ENCODE assay signal across 7 mouse cellular contexts in the genomic region with DNA sequence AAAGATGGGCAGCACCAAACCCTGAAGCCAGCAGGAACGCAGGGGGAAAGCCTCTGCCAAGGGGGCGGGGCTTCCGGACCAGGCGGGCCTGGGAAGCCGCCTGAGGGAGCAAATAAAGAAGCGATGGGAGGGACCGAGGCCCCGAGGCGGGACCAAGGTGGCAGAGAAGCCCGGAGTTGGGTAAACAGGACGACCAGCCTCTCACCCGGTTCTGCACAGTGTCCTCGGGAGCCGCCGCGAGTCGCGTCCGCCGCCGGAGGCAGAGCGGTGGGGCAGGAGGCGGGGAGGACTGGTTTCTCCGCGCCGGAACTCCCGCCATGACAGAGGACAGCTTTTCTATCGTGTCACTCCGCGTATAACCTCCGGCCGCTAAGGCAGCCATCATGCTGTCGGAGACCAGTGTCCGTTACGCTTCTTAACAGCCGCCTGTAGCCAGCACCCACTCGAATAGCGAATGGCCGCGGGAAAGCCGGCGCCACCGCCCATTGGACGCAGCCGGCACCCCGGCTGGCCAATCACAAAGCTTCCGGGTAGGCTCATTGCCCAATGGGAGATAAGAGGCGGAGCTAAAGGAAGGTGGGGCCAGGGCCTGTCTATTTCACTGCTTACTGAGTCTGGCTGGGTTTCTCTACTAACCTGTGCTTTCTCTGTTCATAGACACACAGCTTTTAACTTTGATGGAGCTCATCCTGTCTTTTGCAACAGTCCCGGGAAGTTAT. TPM values are rescaled to one million over a fixed set of nuclear protein-coding genes. Genes with fewer than 3 reads are reported as not detected.
DNase-seq lines count a peak whose midpoint lies in the region; ATAC-seq lines count a peak whose summit lies in the region.

A gene (plus strand): TSS at position 144 of the 719 bp plus-strand sequence.
A gene (minus strand): TSS at position 469 of the 719 bp plus-strand sequence.

- H3K4me1 ChIP-seq in embryonic facial prominence, embryonic 11.5 days (ENCODE audit: control insufficient read depth, insufficient read depth, low read length): no peaks in the 10 kb centered on the region
- H3K4me1 ChIP-seq in limb, embryonic 10.5 days: peaks cover 19% of the 10 kb centered on the region
- peaks cover 19% of the 10 kb centered on the region for H3K4me1 ChIP-seq in midbrain, embryonic 13.5 days (replicated peaks)

- peak within 1 kb of the TSS; percentile 90 for H3K27ac ChIP-seq in embryonic facial prominence, embryonic 11.5 days (replicated peaks; ENCODE audit: low read depth, low read length)
- peak within 1 kb of the TSS; percentile 88 for H3K27ac ChIP-seq in limb, embryonic 10.5 days
- peak within 1 kb of the TSS; percentile 98 for H3K27ac ChIP-seq in midbrain, embryonic 13.5 days

- ATAC-seq in embryonic facial prominence, embryonic 11.5 days (replicated peaks; ENCODE audit: insufficient number of reproducible peaks, low FRiP score, low TSS enrichment, low read depth): peak; percentile 91
- peak; percentile 91 for ATAC-seq in granulocyte monocyte progenitor cell, adult 5-6 weeks (replicated peaks; ENCODE audit: poor library complexity, severe bottlenecking)
- peak; percentile 96 for ATAC-seq in midbrain, embryonic 13.5 days

- WGBS in embryonic facial prominence, embryonic 11.5 days: under 1% methylated on average over 49 of the region's 49 CpGs
- under 1% methylated on average over 49 of the region's 49 CpGs for WGBS in limb, embryonic 10.5 days
- under 1% methylated on average over 49 of the region's 49 CpGs for WGBS in midbrain, embryonic 13.5 days

- no peaks in the 10 kb centered on the region for H3K36me3 ChIP-seq in embryonic facial prominence, embryonic 11.5 days (replicated peaks; ENCODE audit: control insufficient read depth, insufficient read depth, low read depth, low read length)
- no peaks in the 10 kb centered on the region for H3K36me3 ChIP-seq in limb, embryonic 10.5 days
- H3K36me3 ChIP-seq in midbrain, embryonic 13.5 days: no peaks in the 10 kb centered on the region

- H3K9me3 ChIP-seq in embryonic facial prominence, embryonic 11.5 days (replicated peaks; ENCODE audit: control insufficient read depth, low read length): no peaks in the 10 kb centered on the region
- no peaks in the 10 kb centered on the region for H3K9me3 ChIP-seq in limb, embryonic 10.5 days (replicated peaks)
- H3K9me3 ChIP-seq in midbrain, embryonic 13.5 days: no peaks in the 10 kb centered on the region

- peak within 1 kb of the TSS; percentile 80 for H3K4me2 ChIP-seq in embryonic facial prominence, embryonic 11.5 days (ENCODE audit: low read depth, low read length)
- H3K4me2 ChIP-seq in midbrain, embryonic 13.5 days (replicated peaks): peak within 1 kb of the TSS; percentile 92

- H3K27me3 ChIP-seq in embryonic facial prominence, embryonic 11.5 days (ENCODE audit: control insufficient read depth, insufficient read depth, low read length): no peaks in the 10 kb centered on the region
- H3K27me3 ChIP-seq in limb, embryonic 10.5 days (ENCODE audit: low read depth, poor library complexity, severe bottlenecking): no peaks in the 10 kb centered on the region
- H3K27me3 ChIP-seq in midbrain, embryonic 13.5 days: no peaks in the 10 kb centered on the region

- H3K9ac ChIP-seq in embryonic facial prominence, embryonic 11.5 days (replicated peaks; ENCODE audit: low read length): peak within 1 kb of the TSS; percentile 60
- H3K9ac ChIP-seq in midbrain, embryonic 13.5 days (replicated peaks): peak within 1 kb of the TSS; percentile 72

- DNase-seq in adrenal gland, postnatal 14 days: peak; percentile 95
- peak; percentile 95 for DNase-seq in embryonic facial prominence, embryonic 11.5 days (ENCODE audit: low spot score)
- peak; percentile 92 for DNase-seq in kidney, adult 11 months
- DNase-seq in limb, embryonic 10.5 days (ENCODE audit: low spot score): peak; percentile 92
- peak; percentile 88 for DNase-seq in spleen, adult 12 weeks (ENCODE audit: low spot score)

- H3K4me3 ChIP-seq in embryonic facial prominence, embryonic 11.5 days (ENCODE audit: low read depth, low read length): peak within 1 kb of the TSS; percentile 65
- peak within 1 kb of the TSS; percentile 86 for H3K4me3 ChIP-seq in limb, embryonic 10.5 days
- H3K4me3 ChIP-seq in midbrain, embryonic 13.5 days (replicated peaks): peak within 1 kb of the TSS; percentile 75

RNA-seq across cellular contexts. Expression of the first gene that starts in this region (rescaled TPM):
- 0.33 and 0.38 TPM in 2 replicates for total RNA-seq in adrenal gland, postnatal 14 days (2021)
- 0.28 and 0.31 TPM in 2 replicates for polyA plus RNA-seq in embryonic facial prominence, embryonic 11.5 days (2014; fragmentation: Nextera tagmentation; extraction: Ambion mirVana)
- not detected in 2 replicates for total RNA-seq in granulocyte monocyte progenitor cell, adult 5-6 weeks (2014; fragmentation: Nextera tagmentation)
- total RNA-seq in granulocyte monocyte progenitor cell, adult 5-6 weeks (2017): 0.57 TPM in 1 of 2 replicates, not detected in the other
- 0.15 and 0.25 TPM in 2 replicates for polyA plus RNA-seq in limb, embryonic 10.5 days (2016; fragmentation: Nextera tagmentation; extraction: Ambion mirVana)
- 0.68 and 0.79 TPM in 2 replicates for polyA plus RNA-seq in midbrain, embryonic 13.5 days (2015; fragmentation: Nextera tagmentation; extraction: Ambion mirVana)

RNA-seq across cellular contexts. Expression of the second gene that starts in this region (rescaled TPM):
- total RNA-seq in adrenal gland, postnatal 14 days (2021): 12.3 and 15.0 TPM in 2 replicates
- 5.2 and 9.3 TPM in 2 replicates for polyA plus RNA-seq in embryonic facial prominence, embryonic 11.5 days (2014; fragmentation: Nextera tagmentation; extraction: Ambion mirVana)
- total RNA-seq in granulocyte monocyte progenitor cell, adult 5-6 weeks (2014; fragmentation: Nextera tagmentation): 21.6 and 29.4 TPM in 2 replicates
- 4.0 and 5.8 TPM in 2 replicates for total RNA-seq in granulocyte monocyte progenitor cell, adult 5-6 weeks (2017)
- polyA plus RNA-seq in limb, embryonic 10.5 days (2016; fragmentation: Nextera tagmentation; extraction: Ambion mirVana): 15.1 and 15.5 TPM in 2 replicates
- polyA plus RNA-seq in midbrain, embryonic 13.5 days (2015; fragmentation: Nextera tagmentation; extraction: Ambion mirVana): 5.9 and 6.4 TPM in 2 replicates

Comparison
In these comparisons a context has a peak if more than half of its experiments do, and no peak if none do; other contexts are left out.
1. Peak in every context shown above with its lines: DNase-seq, ATAC-seq, H3K4me3 ChIP-seq and H3K27ac ChIP-seq.